17 mouse cellular contexts compared by ENCODE assay signal in the genomic region with DNA sequence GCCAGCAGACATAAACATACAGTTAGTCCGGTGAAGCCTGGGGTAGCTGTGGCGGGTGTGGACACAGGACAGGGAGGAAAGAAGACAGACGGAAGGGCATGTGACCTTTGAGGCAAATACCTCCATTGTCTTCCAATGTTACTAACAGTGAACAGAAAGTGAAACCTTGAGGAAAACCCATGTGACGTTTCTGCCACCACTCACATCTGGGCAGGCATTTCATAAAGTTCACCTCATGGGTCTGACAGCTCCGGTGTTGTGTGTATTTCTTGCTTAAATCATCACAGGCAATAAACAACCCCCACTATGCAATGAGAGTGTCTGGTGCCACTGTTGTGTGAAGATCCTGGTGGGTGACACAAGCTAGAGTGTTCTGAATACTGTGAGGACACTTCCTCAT.
A peak's percentile ranks its signal among the peaks of the same experiment; 100 is the strongest.
DNase-seq lines count a peak whose midpoint lies in the region; ATAC-seq and TF ChIP-seq lines count a peak whose summit lies in the region.
"Had no signal": no experiment of that assay in that cellular context is flagged by ENCODE, and none has a peak within 500 bp of the region (broad histone marks: within the 10 kb centered on the region; RNA-seq: fewer than 3 reads in every experiment).

No protein-coding gene starts in this region.

- no peak overlapping the region for H3K27ac ChIP-seq in kidney, adult 2 months (ENCODE audit: insufficient read depth, low read depth, low read length)
- no peak overlapping the region for H3K27ac ChIP-seq in midbrain, embryonic 14.5 days (replicated peaks; ENCODE audit: low read depth, low read length)
- no peak overlapping the region for H3K27ac ChIP-seq in hindbrain, embryonic 16.5 days (ENCODE audit: low read depth, low read length)
- H3K27ac ChIP-seq: gastrocnemius, adult 2 months; heart, embryonic 13.5 days; midbrain, embryonic 15.5 days had no signal

- H3K9me3 ChIP-seq in midbrain, embryonic 14.5 days (ENCODE audit: control insufficient read depth, low read length) = no peaks in the 10 kb centered on the region
- no peaks in the 10 kb centered on the region for H3K9me3 ChIP-seq in hindbrain, embryonic 16.5 days (ENCODE audit: control insufficient read depth, low read length)
- H3K9me3 ChIP-seq: heart, embryonic 13.5 days; midbrain, embryonic 15.5 days had no signal

- TF ChIP-seq CTCF in kidney, adult 2 months (conservative IDR thresholded peaks at IDR 0.05; ENCODE audit: insufficient read depth, insufficient read length, low read depth, low read length) = no peak

- peak; percentile 96 for ATAC-seq in CD4-positive, CD25-positive, alpha-beta regulatory T cell, adult 4 months
- peak; percentile 30; the same call in 1 of the 2 replicates for ATAC-seq in megakaryocyte, adult 5-6 weeks (ENCODE audit: poor library complexity, severe bottlenecking)
- no peak for ATAC-seq in midbrain, embryonic 14.5 days (ENCODE audit: low FRiP score, low TSS enrichment)
- ATAC-seq in hindbrain, embryonic 16.5 days = no peak
- ATAC-seq: forebrain, postnatal 0 days; midbrain, embryonic 15.5 days had no signal

- no peaks in the 10 kb centered on the region for H3K4me1 ChIP-seq in kidney, adult 2 months (ENCODE audit: control insufficient read depth, insufficient read depth, low read length)
- H3K4me1 ChIP-seq in midbrain, embryonic 14.5 days (ENCODE audit: control insufficient read depth, insufficient read depth, low read length) = no peaks in the 10 kb centered on the region
- no peaks in the 10 kb centered on the region for H3K4me1 ChIP-seq in hindbrain, embryonic 16.5 days (ENCODE audit: control insufficient read depth, insufficient read depth, low read depth, low read length)
- H3K4me1 ChIP-seq: midbrain, embryonic 15.5 days had no signal

- H3K27me3 ChIP-seq in kidney, adult 2 months (replicated peaks; ENCODE audit: control insufficient read depth, insufficient read depth, low read length) = no peaks in the 10 kb centered on the region
- no peaks in the 10 kb centered on the region for H3K27me3 ChIP-seq in midbrain, embryonic 14.5 days (ENCODE audit: control insufficient read depth, insufficient read depth, low read length)
- H3K27me3 ChIP-seq in hindbrain, embryonic 16.5 days (replicated peaks; ENCODE audit: control insufficient read depth, insufficient read depth, low read length) = no peaks in the 10 kb centered on the region
- H3K27me3 ChIP-seq: heart, embryonic 13.5 days; midbrain, embryonic 15.5 days had no signal

- no peaks in the 10 kb centered on the region for H3K36me3 ChIP-seq in kidney, adult 2 months (ENCODE audit: control insufficient read depth, insufficient read depth, low read length)
- no peaks in the 10 kb centered on the region for H3K36me3 ChIP-seq in midbrain, embryonic 14.5 days (ENCODE audit: control insufficient read depth, insufficient read depth, low read length)
- H3K36me3 ChIP-seq in hindbrain, embryonic 16.5 days (ENCODE audit: control insufficient read depth, insufficient read depth, low read length) = no peaks in the 10 kb centered on the region
- H3K36me3 ChIP-seq: midbrain, embryonic 15.5 days had no signal

- WGBS in kidney, adult 2 months = 68% methylated on average over 5 of the region's 5 CpGs
- 88% methylated on average over 5 of the region's 5 CpGs for WGBS in midbrain, embryonic 14.5 days
- 81% methylated on average over 5 of the region's 5 CpGs for WGBS in hindbrain, embryonic 16.5 days

- no peak overlapping the region for H3K9ac ChIP-seq in midbrain, embryonic 14.5 days (replicated peaks; ENCODE audit: low read length)
- H3K9ac ChIP-seq in hindbrain, embryonic 16.5 days (ENCODE audit: low read depth, low read length) = no peak overlapping the region
- H3K9ac ChIP-seq: forebrain, postnatal 0 days; heart, embryonic 13.5 days; midbrain, embryonic 15.5 days had no signal

- DNase-seq in kidney, adult 2 months = peak; percentile 22
- no peak for DNase-seq in kidney, adult 8-10 months
- peak; percentile 72 for DNase-seq in induced T-regulatory cell, adult 2 months (ENCODE audit: low read depth)
- DNase-seq in midbrain, embryonic 14.5 days = no peak
- DNase-seq in thymus, postnatal 14 days = no peak
- DNase-seq: adrenal gland, adult 2 months; cerebellum, adult 2 months; forebrain, postnatal 0 days; gastrocnemius, adult 2 months; heart, adult 11 months; kidney, postnatal 10 days; right cerebral cortex, adult 18-20 months had no signal

- no peak for TF ChIP-seq POLR2A in kidney, adult 2 months (IDR thresholded peaks at IDR 0.05; ENCODE audit: low read depth, low read length)

- peak overlapping the region; percentile 22; the same call in 1 of the 2 replicates for H3K4me3 ChIP-seq in kidney, adult 2 months (ENCODE audit: insufficient read depth, low read depth, low read length)
- H3K4me3 ChIP-seq in midbrain, embryonic 14.5 days (replicated peaks; ENCODE audit: low read depth, low read length) = no peak overlapping the region
- H3K4me3 ChIP-seq in hindbrain, embryonic 16.5 days (ENCODE audit: low read length) = no peak overlapping the region
- H3K4me3 ChIP-seq: gastrocnemius, adult 2 months; heart, embryonic 13.5 days; midbrain, embryonic 15.5 days had no signal

- H3K4me2 ChIP-seq in midbrain, embryonic 14.5 days (ENCODE audit: low read length) = no peak overlapping the region
- no peak overlapping the region for H3K4me2 ChIP-seq in hindbrain, embryonic 16.5 days (ENCODE audit: low read length)
- H3K4me2 ChIP-seq: heart, embryonic 13.5 days; midbrain, embryonic 15.5 days had no signal

Comparison
In these comparisons a context has a peak if more than half of its experiments do, and no peak if none do; other contexts are left out.
1. DNase-seq: peak in kidney, adult 2 months (single experiment) and induced T-regulatory cell, adult 2 months (single experiment); none in kidney, adult 8-10 months (0 of 2), midbrain, embryonic 14.5 days (single experiment) and thymus, postnatal 14 days (single experiment).
2. ATAC-seq: peak in CD4-positive, CD25-positive, alpha-beta regulatory T cell, adult 4 months (single experiment) and megakaryocyte, adult 5-6 weeks (single experiment); none in midbrain, embryonic 14.5 days (single experiment) and hindbrain, embryonic 16.5 days (single experiment).